Mouse (Mus musculus) 3134 (cell line): Measurements from ENCODE around the gene Ikzf5.

Source experiments
- DNase-seq: peaks from one replicate; pipeline ENCODE4 v3.0.0-alpha.2; 2011; ENCODE audit warnings: low spot score; ENCODE audit not compliant: insufficient read length; ENCODE audit errors: extremely low read depth

Gene Ikzf5

GRCm38 (mm10) chr7:131356105-131356504 lies 54.2 kb downstream of the Ikzf5 start:
- DNase-seq: no peak

- DNase-seq: no peak
These were observed 64.3 kb downstream of the Ikzf5 start for GRCm38 (mm10) chr7:131345856-131346541.
